Mouse (Mus musculus) embryonic facial prominence, embryonic 14.5 days (tissue): ENCODE data around the gene Olfr279. TPM values are rescaled to one million over a fixed set of nuclear protein-coding genes. Genes with fewer than 3 reads are reported as not detected.

Source experiments
- ATAC-seq: fragments of 200-750 bp; cut with Nextera tagmentation; 2 replicates; pipeline ENCODE4 v1.8.0; 2017; ENCODE audit warnings: low read depth, moderate number of reproducible peaks, moderate TSS enrichment
- DNase-seq: peaks from one replicate; pipeline ENCODE4 v3.0.0-alpha.2; 2015; ENCODE audit warnings: low spot score
- H3K27ac ChIP-seq: fragments of 300-500 bp; sonication (generic); replicated peaks from 2 replicates; pipeline ENCODE4 v1.5.1; 2014; ENCODE audit warnings: low read depth, mild to moderate bottlenecking, low read length, moderate library complexity
- H3K27me3 ChIP-seq: fragments of 300-500 bp; sonication (generic); replicated peaks from 2 replicates; pipeline ENCODE4 v1.6.1; 2014; ENCODE audit warnings: low read length; ENCODE audit not compliant: control insufficient read depth, insufficient read depth
- H3K36me3 ChIP-seq: fragments of 300-500 bp; sonication (generic); 2 replicates; pipeline ENCODE4 v1.6.1; 2014; ENCODE audit warnings: low read length, mixed read lengths; ENCODE audit not compliant: control insufficient read depth, insufficient read depth
- H3K4me1 ChIP-seq: fragments of 300-500 bp; sonication (generic); 2 replicates; pipeline ENCODE4 v1.6.1; 2014; ENCODE audit warnings: antibody characterized with exemption, low read length; ENCODE audit not compliant: control insufficient read depth, insufficient read depth
- H3K4me2 ChIP-seq: fragments of 300-500 bp; sonication (generic); 2 replicates; pipeline ENCODE4 v1.6.1; 2014; ENCODE audit warnings: low read depth, mild to moderate bottlenecking, low read length, moderate library complexity, mixed read lengths
- H3K4me3 ChIP-seq: fragments of 300-500 bp; sonication (generic); 2 replicates; pipeline ENCODE4 v1.5.1; 2014; ENCODE audit warnings: low read depth, mild to moderate bottlenecking, low read length
- H3K9ac ChIP-seq: fragments of 300-500 bp; sonication (generic); 2 replicates; pipeline ENCODE4 v1.6.1; 2014; ENCODE audit warnings: low read depth, mild to moderate bottlenecking, low read length, moderate library complexity, mixed read lengths
- H3K9me3 ChIP-seq: fragments of 300-500 bp; sonication (generic); 2 replicates; pipeline ENCODE4 v1.6.1; 2016; ENCODE audit warnings: low read length; ENCODE audit not compliant: control insufficient read depth
- WGBS: fragments of 180-500 bp; shearing (Covaris S2); extraction: QIAGEN DNeasy Blood & Tissue Kit; methylation state at CpG from one replicate; pipeline ENCODE4 v1.1.7; 2014; 5-methylcytosine and 5-hydroxymethylcytosine counted together
- polyA plus RNA-seq: library from polyadenylated mRNA; unstranded; fragments of >200 nt; fragmentation: Nextera tagmentation; extraction: Ambion mirVana; gene quantifications from 2 replicates; pipeline ENCODE4 v1.2.1, GENCODE M21; 2014

Gene Olfr279
- polyA plus RNA-seq, 1 experiment from 2014 or later: not detected

GRCm38 (mm10) chr15:98533035-98533531 is 40.9 kb downstream of the Olfr279 start:
- peak overlapping the region; percentile 98; the same call in 1 of the 2 replicates for H3K27ac ChIP-seq
- no peaks in the 10 kb centered on the region for H3K9me3 ChIP-seq
- H3K36me3 ChIP-seq: peaks cover 44% of the 10 kb centered on the region
- H3K4me2 ChIP-seq: peak overlapping the region; percentile 87
- under 1% methylated on average over 18 of the region's 18 CpGs for WGBS
- DNase-seq (no peak), ATAC-seq (no peak)
- peaks cover 7% of the 10 kb centered on the region for H3K4me1 ChIP-seq
- no peaks in the 10 kb centered on the region for H3K27me3 ChIP-seq
- peak overlapping the region; percentile 94 for H3K9ac ChIP-seq
- peak overlapping the region; percentile 88 for H3K4me3 ChIP-seq

GRCm38 (mm10) chr15:98533881-98534627 is 41.9 kb downstream of the Olfr279 start, which contains the start of gene Kansl2:
Gene Kansl2 (minus strand): TSS chr15:98534264.
- Histone ChIP-seq H3K36me3 (peaks cover 35% of the 10 kb centered on the region), H3K9ac (peak within 1 kb of the TSS; percentile 94), H3K4me2 (peak within 1 kb of the TSS; percentile 87), H3K4me1 (peaks cover 7% of the 10 kb centered on the region), H3K27me3 (no peaks in the 10 kb centered on the region), H3K4me3 (peak within 1 kb of the TSS; percentile 88), H3K27ac (peak within 1 kb of the TSS; percentile 98), H3K9me3 (no peaks in the 10 kb centered on the region)
- ATAC-seq: peak; percentile 100
- under 1% methylated on average over 40 of the region's 70 CpGs for WGBS
- DNase-seq: peak; percentile 99

- ATAC-seq (no peak), DNase-seq (no peak)
- Histone ChIP-seq H3K9ac (no peak overlapping the region), H3K4me1 (peaks cover 7% of the 10 kb centered on the region), H3K4me2 (no peak overlapping the region), H3K9me3 (no peaks in the 10 kb centered on the region), H3K36me3 (peaks cover 29% of the 10 kb centered on the region), H3K4me3 (no peak overlapping the region), H3K27me3 (no peaks in the 10 kb centered on the region), H3K27ac (no peak overlapping the region)
- 82% methylated on average over 4 of the region's 4 CpGs for whole genome bisulfite sequencing
Measured at GRCm38 (mm10) chr15:98535921-98536320, 43.7 kb downstream of the Olfr279 start.

- 78% methylated on average over 8 of the region's 8 CpGs for WGBS
- Histone ChIP-seq H3K27me3 (no peaks in the 10 kb centered on the region), H3K27ac (no peak overlapping the region), H3K9me3 (no peaks in the 10 kb centered on the region), H3K4me2 (no peak overlapping the region), H3K9ac (no peak overlapping the region), H3K36me3 (peaks cover 22% of the 10 kb centered on the region), H3K4me1 (peaks cover 7% of the 10 kb centered on the region), H3K4me3 (no peak overlapping the region)
- ATAC-seq (no peak), DNase-seq (no peak)
Measured at GRCm38 (mm10) chr15:98536828-98537510, 44.8 kb downstream of the Olfr279 start.

GRCm38 (mm10) chr15:98537923-98538322 is 45.7 kb downstream of the Olfr279 start:
- Histone ChIP-seq H3K36me3 (peaks cover 26% of the 10 kb centered on the region), H3K27me3 (no peaks in the 10 kb centered on the region), H3K4me2 (no peak overlapping the region), H3K27ac (0 out of 2 replicates have a peak overlapping the region, but pooled peaks have one; percentile 11), H3K4me3 (no peak overlapping the region), H3K4me1 (no peaks in the 10 kb centered on the region), H3K9ac (no peak overlapping the region), H3K9me3 (no peaks in the 10 kb centered on the region)
- DNase-seq: no peak
- WGBS: 64% methylated on average over 4 of the region's 4 CpGs
- no peak for ATAC-seq

GRCm38 (mm10) chr15:98541064-98541463 is 48.9 kb downstream of the Olfr279 start:
- DNase-seq (no peak), ATAC-seq (no peak)
- H3K4me3 ChIP-seq: no peak overlapping the region
- no peak overlapping the region for H3K4me2 ChIP-seq
- no peak overlapping the region for H3K9ac ChIP-seq
- peaks cover 57% of the 10 kb centered on the region for H3K36me3 ChIP-seq
- H3K27me3 ChIP-seq: no peaks in the 10 kb centered on the region
- H3K4me1 ChIP-seq: no peaks in the 10 kb centered on the region
- 93% methylated on average over 6 of the region's 6 CpGs for WGBS
- no peak overlapping the region for H3K27ac ChIP-seq
- no peaks in the 10 kb centered on the region for H3K9me3 ChIP-seq

GRCm38 (mm10) chr15:98543341-98543740 is 51.1 kb downstream of the Olfr279 start:
- peaks cover 79% of the 10 kb centered on the region for H3K36me3 ChIP-seq

GRCm38 (mm10) chr15:98545151-98545550 is 52.9 kb downstream of the Olfr279 start:
- peaks cover 85% of the 10 kb centered on the region for H3K36me3 ChIP-seq
- no peak overlapping the region for H3K4me3 ChIP-seq
- H3K9me3 ChIP-seq: no peaks in the 10 kb centered on the region
- no peaks in the 10 kb centered on the region for H3K27me3 ChIP-seq
- no peak for DNase-seq
- no peak overlapping the region for H3K9ac ChIP-seq
- H3K4me2 ChIP-seq: no peak overlapping the region
- ATAC-seq: no peak
- WGBS: 97% methylated on average over 3 of the region's 3 CpGs
- no peak overlapping the region for H3K27ac ChIP-seq
- H3K4me1 ChIP-seq: no peaks in the 10 kb centered on the region

More at GRCm38 (mm10) chr15:98543341-98543740, 51.1 kb downstream of the Olfr279 start:
- Histone ChIP-seq H3K9me3 (no peaks in the 10 kb centered on the region), H3K27ac (no peak overlapping the region), H3K4me3 (no peak overlapping the region), H3K9ac (no peak overlapping the region), H3K4me1 (no peaks in the 10 kb centered on the region), H3K27me3 (no peaks in the 10 kb centered on the region), H3K4me2 (no peak overlapping the region)
- DNase-seq (no peak), ATAC-seq (no peak)
- 90% methylated on average over 4 of the region's 4 CpGs for WGBS
